Mouse (Mus musculus) G1E (cell line): Measurements from ENCODE around the gene Aaas.

ENCODE experiments used
- CTCF ChIP-seq: IDR thresholded peaks from 2 replicates; pipeline ENCODE4 v1.5.1; 2012; ENCODE audit warnings: low read depth, low read length, inconsistent platforms, mixed read lengths
- GATA1 ChIP-seq: IDR thresholded peaks from 2 replicates; pipeline ENCODE4 v1.6.1; 2012; ENCODE audit warnings: borderline replicate concordance, low read length, inconsistent platforms, mixed read lengths
- GATA2 ChIP-seq: IDR thresholded peaks from 2 replicates; pipeline ENCODE4 v1.6.1; 2012; ENCODE audit warnings: low read depth, low read length, inconsistent platforms, borderline replicate concordance

GRCm38 (mm10) chr15:102326892-102327291 is 23.7 kb downstream of the Aaas start:
- no peak for TF ChIP-seq CTCF
- TF ChIP-seq GATA1: no peak
- no peak for TF ChIP-seq GATA2
